Mouse (Mus musculus): ENCODE measurements around the gene Ranbp3l.

DNA sequence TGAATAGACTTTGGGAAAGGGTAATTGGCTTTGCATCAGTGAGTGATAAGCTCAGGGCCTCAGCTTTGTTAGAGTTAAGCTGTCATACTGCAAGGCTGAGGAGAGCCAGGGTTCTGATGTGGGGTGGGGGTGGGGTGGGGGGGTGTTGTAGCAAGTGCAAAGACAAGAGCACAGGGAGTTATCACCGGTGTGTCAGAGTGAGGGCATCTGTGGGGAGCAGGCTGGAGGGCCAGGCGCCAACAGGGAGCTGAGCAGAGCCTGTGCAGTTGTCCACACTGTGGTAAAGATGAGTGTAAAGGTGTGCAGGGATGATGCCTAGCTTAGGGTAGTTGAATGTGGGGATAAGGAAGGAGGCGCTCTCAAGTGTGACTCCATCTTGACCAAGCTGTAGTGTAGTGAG, 113.5 kb downstream of the Ranbp3l start:
- TF ChIP-seq CTCF (IDR thresholded peaks at IDR 0.05; ENCODE audit: low read depth) (no peak), EP300 (IDR thresholded peaks at IDR 0.05; ENCODE audit: low read depth) (no peak)

Measured in liver, postnatal 0 days (tissue).